Mouse (Mus musculus): ENCODE measurements around the gene Slc13a4. TPM values are rescaled to one million over a fixed set of nuclear protein-coding genes. Genes with fewer than 3 reads are reported as not detected.

The Slc13a4 gene
- total RNA-seq, 2 experiments from 2014 or later: not detected

DNA sequence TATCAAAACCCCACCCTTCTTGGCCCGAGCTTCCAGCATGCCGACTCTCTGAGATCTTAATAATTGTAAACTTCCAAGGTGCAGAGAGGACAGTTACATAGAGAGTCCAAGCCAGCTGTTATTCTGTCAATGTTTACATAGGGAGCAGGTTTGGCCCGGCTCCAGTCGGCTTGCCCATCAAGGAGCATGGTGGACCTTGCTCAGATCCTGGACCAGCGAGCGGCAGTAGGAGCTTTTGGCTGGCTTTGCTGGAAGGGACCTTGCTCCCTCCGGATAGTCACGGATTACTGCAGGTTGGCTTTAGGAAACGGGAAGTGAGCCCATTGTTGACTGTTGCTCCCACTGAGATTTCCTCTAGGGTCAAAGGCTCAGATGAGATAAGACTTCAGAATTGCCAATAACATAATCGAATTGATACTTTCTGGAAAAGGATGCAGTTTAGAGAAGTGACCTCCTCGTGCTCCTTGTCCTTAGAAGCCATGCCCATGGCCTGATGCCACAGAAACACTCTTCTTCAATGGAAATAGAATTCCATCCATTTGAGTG, 4.5 kb downstream of the Slc13a4 start:
- ATAC-seq (replicated peaks; ENCODE audit: poor library complexity, severe bottlenecking): no peak

DNA sequence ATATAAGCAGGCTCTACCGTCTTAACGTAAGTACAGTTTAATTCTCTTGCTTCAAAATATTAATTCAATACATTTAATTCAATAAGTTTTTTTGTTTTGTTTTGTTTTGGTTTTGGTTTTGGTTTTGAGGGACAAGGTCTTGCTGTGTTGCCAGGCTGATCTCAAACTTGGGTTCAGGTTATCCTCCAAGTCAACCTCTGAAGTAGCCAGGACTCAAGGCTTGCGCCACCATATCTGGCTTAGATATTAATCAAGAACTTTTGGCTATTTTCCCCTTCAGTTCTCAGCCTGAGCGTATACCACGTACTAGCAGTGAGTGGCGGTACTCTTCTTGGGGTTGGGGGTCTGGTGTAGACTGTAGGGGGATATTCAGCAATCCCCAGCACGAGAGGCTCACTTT, 5.3 kb downstream of the Slc13a4 start:
- no peak for ATAC-seq (replicated peaks; ENCODE audit: poor library complexity, severe bottlenecking)

DNA sequence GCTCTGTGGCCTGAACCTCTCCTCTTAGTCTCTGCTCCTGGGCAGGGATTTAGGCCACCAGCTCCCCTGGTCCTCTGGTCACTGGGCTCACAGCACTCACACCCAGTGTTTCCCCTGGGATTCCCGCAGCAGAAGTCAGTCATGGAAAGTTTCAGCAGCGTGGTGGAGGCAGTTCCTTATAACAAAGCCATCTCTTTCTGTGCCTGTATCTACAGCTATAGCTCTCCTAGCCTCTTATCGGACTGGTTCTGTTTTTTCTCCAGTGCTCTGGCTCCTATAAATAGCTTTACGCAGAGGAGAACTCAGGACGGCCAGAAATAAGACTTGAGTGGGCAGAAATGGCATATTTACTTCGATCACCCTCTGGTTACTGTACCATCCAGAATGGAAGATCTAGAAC, 9.6 kb downstream of the Slc13a4 start:
- no peak for ATAC-seq (replicated peaks; ENCODE audit: poor library complexity, severe bottlenecking)

DNA sequence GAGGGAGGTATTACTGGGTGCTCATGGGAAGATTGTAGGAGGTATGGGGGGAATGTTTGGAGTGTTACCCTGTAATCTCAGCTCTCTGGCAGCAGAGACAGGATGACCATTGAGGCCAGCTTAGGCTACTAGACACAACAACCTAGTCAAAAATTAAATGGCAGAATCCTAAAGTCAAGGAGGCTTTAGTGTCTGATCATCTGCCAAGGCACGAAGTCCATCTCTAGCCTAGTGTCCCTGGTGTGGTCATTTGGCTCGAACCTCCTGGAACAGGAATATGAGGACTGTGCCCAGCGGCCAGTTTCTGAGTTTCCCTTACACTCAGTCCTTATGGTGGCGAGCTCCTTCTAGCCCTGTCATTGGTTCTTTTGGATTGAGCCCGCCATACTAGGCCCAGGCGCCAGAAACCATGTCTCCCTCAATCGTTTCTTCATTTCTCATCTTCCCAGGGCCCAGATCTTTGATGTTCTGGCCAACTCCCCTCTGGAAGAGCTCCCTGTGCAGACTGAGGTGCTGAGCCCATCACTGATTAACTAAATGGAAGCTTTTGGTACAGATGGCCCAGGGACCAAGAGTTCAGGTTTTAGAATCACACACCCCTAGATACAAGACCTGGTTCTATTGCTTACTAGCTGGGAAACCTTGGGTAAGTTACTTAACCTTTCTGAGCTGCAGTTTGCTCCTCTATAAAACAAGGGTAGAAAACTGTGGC, 10.3 kb downstream of the Slc13a4 start:
- ATAC-seq (replicated peaks; ENCODE audit: poor library complexity, severe bottlenecking): no peak

DNA sequence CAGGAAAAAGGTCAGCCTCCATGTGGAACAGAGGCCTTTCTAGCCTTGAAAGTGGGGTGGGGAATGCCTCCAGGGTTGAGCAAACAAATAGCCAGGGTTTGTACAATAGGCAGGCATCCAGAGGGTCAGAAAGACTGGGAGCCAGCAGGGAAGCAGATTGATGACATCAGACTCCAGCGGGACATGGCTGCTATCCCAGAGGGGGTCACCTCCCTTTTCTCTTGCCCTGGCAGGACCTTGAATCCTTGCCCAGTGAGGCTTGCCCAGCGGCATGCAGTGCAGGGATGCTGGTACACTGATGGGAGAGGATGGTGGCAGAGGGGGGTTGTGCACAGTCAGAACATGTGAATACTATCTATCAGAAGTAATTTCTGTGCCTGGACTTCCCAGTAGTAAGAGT, 10.9 kb downstream of the Slc13a4 start:
- ATAC-seq (replicated peaks; ENCODE audit: poor library complexity, severe bottlenecking): no peak

DNA sequence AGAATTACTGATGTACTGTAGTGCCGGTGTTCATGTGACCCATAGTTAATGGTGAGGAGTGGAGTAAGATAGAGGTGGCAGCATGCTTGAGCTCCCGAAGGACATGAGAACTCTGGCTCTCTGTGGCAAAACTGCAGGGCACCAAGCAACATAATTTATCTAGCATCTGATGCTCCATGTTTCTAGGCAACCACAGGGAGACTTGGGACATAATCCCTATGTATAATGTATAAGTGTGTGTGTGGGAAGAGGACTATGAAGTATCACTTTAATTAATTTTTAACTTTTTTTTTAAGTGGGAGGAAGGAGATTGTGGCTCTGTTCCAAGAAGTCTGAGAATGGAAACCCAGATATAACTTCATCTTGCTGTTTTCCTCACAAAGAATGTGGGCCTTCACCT, 13.0 kb downstream of the Slc13a4 start:
- ATAC-seq (replicated peaks; ENCODE audit: poor library complexity, severe bottlenecking): no peak

DNA sequence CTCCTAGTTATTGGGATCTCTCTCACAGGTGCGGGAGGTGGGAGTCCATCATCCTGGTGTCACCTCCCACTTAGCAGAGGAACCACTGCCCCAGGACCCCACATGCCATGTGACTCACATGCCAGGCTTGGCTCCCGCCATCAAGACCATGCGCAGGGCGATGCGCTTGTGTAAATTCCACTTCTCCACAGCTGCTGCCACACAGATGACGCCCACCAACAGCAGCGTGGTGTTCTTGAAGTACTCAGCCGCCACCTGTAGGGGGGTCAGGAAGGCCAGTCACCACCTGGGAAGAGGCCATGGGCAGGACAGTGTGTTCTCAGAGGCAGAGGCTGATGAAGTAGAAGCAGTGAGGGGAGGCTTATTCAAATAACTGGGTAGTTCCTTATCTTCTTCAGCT, 18.3 kb downstream of the Slc13a4 start:
- ATAC-seq (replicated peaks; ENCODE audit: poor library complexity, severe bottlenecking): no peak

DNA sequence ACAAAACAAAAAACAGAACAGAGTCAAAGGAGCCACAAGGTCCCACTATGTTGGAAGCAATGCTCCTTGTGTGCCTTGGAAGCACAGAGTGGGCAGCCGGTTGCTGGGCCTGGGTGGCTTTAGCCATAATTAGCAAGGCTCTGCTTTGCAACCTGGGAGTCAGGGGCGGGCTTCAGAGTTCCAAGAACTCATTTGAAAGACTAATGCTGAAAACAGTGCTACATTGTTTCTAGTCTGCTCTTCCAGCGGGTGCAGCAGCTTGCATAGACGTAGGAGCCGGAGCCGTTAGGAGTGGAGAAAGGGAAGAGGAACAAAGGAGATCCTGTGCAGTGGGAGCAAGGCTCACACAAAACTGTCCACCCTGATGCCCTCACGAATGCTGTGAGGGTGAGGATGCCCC, 19.0 kb downstream of the Slc13a4 start:
- no peak for ATAC-seq (replicated peaks; ENCODE audit: poor library complexity, severe bottlenecking)

DNA sequence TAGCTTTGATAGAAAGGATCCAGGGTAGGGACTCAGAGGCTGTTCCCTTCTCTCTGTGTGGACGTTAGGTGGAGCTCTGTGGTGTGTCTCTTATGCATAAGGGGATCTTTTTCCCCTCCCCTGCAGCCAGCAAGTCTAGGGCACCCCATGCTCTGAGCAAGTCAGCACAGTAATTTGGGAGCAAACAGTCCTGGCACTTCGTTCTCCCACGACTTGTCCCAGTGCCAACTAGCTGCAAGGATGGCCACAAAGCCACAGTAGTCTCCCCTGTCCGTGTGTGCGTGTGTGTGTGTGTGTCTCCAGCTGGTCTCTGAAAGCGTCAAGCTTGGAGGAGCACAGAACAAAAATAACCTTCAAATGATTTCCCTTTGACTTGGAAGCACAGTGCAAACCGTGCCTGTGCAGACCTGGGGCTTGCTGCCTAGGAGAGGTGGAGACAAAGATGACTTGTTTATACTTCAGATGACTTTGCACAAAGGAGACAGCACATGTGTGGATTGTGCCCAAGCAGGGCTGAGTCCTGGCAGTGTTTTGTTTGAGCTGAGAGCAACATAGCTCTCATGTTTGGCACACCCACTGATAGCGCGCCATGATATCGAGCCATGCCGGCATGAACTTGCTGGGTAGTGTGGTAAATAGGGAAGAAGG, 19.7 kb downstream of the Slc13a4 start:
- no peak for ATAC-seq (replicated peaks; ENCODE audit: poor library complexity, severe bottlenecking)

DNA sequence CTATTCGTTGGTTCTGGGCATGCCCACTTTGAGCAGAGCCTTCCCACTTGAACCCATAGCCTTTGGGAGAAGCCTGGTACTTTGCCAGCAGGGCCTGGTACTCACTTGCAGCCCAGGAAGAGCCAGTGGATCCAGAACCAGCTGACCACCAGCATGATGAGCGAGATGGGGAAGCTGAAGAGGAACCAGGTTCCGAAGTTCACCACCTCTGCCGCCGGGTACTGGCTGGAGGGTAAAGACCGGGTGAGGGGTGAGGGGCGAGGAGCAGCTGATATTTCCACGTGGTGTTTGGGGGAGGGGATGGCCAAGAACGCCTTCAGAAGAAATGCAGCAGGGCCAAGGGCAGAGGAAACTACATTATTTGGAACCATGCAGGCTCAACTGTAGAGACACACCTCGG, 28.6 kb downstream of the Slc13a4 start:
- no peak for ATAC-seq (replicated peaks; ENCODE audit: poor library complexity, severe bottlenecking)

DNA sequence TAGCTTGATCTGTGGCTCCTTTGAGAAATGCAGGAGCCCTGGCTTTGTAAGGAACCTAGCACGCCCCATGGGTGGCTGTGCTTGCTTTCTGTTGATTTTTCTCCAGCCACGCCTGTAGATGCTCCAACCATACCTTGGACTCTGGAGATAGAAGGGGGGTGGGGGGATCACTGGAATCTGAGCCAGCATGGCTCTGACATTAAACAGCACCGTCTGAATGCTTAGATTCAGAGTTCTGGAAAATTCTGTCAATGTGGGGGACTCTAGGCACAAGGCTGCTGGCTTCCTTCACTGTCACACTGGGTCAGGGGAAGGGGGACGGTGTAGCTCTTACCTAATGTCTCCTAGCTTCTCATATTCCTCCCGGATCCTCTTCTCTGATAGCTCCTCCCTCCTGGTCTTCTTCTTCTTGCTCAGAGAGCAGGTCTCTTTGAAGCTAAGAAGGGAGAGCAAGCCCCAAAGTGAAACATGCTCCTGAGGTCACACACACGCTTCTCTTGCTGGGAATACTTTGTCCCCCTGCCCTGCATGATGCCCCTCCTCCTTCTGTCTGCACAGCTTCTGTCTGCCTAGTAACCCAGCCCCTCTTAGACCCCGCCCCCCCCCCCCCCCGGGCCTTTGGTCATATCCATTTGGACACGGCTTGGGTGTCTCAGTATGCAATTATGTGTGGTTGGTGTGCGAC, 29.9 kb downstream of the Slc13a4 start:
- ATAC-seq (replicated peaks; ENCODE audit: poor library complexity, severe bottlenecking): no peak

DNA sequence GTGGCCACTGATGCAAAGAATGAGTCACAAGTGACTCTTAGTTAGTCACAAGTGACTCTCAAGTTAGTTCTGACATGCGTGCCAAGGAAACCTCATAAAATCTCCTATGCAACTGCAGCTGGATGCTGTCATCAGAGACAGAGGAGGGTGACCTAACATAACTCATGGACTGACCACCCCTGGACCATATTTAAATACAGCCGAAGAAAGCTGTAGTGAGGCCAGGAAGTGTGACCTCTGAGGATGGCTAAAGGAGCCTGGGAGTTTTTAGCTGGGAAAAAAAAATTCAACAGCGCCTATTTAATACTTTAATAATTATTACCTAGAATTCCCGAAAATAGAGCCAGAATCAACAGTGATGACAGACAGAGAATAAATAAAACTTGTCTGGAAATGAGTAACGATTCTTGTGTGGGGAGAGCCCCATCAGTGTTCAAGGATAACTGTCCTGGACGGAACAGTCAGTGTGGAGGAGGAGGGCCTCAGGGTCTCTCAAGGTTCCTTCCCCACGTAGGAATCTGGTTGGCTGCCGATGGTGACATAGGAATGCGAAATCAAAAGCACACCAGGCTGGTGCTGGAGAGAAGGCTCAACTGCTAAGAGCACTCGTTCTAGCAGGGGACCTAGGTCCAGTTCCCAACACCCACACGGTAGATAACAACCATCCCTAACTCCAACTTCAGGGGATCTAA, 34.4 kb downstream of the Slc13a4 start:
- ATAC-seq (replicated peaks; ENCODE audit: poor library complexity, severe bottlenecking): no peak

DNA sequence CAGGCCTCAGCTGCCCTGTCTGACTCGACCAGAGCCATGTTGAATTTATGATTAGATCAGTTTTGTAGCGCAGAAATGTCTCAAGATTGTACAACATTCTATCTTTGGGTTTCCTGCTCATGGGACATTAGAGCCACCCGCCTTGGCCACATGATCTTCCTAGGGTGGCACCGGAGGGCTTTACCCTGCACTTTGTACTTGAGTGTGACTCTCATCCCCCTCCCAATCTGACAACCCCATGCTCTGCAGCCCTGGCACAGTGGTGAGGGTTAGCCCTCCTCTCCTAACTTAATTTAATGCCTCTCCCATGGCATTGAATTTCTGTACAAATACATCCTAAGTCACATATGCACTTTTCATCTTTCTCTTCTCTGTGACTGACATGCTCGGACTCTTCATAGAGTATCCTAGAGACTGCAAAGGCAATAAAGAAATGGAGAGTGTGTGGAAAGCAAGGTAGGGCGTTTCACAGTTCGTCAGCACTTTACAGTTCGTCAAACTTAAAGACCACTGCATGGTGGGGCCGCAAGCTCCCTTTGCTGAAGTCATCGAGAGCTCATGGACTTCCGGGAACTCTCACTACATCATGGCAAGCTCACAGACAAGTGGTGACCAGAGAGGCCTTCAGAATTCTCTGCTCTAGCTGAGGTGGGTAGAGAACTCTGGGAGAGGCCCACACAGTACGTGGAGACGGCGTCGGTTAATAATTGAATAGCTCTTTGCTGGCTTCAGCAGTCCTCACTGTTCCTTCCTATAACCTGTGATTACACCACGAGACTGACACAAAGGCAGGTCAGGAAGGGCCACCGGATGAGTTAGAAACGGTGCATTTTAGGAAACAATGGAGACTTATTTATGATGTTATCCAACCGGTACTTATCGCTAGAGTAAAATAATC, 35.8 kb downstream of the Slc13a4 start:
- no peak for ATAC-seq (replicated peaks; ENCODE audit: poor library complexity, severe bottlenecking)

DNA sequence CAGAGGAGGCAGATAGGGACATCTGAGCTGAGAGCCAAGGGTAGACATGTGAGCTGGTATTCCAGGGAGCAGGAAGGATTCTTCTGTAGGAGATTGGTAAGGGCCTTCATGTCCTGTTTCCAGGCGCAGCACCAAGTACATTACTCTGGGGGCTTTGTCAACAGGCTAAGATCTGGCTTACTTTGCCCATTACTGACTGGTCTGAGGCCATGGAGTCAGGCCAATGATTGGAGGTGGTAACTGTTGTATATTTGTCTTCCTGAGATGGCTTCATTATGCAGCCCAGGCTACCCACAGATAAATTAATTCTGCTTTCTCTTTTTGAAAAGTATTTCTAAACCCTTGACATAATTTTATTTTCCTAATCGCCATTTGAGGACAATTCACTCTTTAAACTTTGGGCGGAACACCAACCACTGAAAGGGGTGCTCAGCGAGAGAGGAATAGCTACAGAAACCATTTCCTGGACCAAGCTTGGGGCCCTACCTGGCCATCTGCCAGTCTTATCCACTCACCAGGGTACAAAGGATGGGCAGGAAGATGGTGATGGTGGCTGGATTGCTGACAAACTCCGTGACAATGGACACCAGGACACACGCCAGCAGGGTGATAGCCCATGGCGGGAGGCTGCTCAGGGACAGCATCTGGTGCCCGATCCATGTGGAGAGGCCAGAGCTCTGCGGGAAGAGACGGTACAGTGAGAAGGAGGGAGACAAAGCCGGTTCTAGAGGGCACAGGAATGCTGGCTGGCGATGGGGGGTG, 36.7 kb downstream of the Slc13a4 start:
- ATAC-seq (replicated peaks; ENCODE audit: poor library complexity, severe bottlenecking): no peak

DNA sequence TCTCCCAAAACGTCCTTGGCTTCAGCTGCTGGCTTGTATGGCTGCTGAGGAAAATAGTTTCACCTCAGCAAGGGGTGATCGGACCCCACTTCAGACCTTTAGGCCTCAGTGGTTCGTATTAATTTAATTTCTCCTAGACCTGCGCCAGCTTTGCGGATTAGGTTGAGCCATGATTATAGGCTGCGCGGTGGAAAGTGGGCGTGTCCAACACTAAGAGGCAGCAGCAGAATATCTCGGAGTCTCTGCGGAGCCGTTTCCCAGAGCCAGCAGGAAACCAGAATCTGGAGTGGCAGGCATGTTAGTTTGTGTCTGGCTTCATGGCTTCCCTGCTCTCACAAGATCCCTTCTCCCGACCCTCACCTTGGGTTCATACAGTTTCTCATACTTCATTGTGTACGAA, 38.3 kb downstream of the Slc13a4 start:
- no peak for ATAC-seq (replicated peaks; ENCODE audit: poor library complexity, severe bottlenecking)

DNA sequence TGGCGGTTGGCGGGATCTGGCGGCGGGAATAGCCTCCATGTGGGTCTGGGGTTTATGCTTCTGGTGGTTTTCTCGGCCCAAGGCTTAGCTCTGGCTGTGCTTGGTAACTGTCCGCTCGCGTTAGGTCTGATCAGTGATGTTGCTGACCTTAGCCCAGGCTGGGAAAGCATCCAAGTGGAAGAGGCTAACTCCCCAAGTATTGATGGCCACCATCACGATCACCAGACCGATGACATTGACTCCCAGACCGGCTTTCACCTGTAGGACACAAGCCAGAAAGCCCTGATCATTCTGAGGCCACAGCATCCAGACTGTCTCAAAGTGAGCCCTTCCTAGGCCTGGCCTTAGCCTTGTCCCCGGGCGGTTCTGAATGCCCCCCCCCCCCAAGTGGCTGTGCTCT, 39.2 kb downstream of the Slc13a4 start:
- no peak for ATAC-seq (replicated peaks; ENCODE audit: poor library complexity, severe bottlenecking)

DNA sequence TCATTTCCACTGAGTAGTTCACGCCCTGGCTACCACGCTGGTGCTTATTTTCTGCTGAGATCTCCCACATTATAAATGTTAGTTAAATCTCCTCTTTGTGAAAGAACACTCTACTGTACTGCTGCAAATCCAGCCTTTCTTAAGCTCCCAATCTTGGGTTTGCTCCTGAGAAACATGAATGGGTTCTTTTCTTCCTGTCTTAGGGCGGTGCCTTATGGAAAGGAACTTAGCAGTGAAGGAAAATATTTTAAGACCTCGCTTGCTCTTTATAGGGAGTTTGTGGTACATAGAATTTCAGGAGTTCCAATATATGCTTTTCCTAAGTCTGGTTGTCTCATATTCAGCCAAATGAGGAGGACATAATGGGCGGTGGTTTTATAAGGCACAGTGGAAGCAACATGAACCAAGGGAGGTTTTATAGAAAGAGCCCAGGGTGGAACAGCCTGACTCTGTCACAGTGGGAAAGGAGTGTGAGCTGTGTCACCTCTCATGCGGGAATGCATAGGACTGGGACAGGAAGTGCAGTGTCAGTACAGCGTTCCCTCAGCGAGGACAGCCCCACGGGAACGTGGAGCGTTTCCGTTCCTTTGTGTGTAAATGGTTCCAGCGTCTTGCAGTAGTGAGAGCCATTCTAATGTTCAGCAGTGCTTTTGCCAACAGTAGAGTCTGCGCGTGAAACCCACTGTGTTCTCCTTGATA, 42.2 kb downstream of the Slc13a4 start:
- ATAC-seq (replicated peaks; ENCODE audit: poor library complexity, severe bottlenecking): no peak

DNA sequence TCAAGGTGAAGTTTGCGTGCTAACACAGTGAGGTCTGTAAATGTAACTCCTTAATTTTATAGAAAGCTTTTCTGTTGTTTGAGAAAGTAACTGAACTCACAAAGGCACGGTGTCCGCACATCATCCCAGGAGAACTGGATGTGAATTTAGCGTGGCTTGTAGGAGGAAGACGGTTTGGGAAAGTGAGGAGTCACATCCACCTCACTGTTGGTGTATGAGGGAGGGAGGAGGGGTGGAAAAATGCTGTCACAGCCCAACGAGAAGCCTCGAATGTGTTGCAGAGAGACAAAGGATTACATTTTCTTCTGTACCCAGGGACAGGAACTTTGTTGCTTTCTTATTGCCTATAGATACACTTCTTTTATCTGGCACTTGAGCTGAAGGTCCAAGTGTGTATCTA, 47.4 kb downstream of the Slc13a4 start:
- ATAC-seq (replicated peaks; ENCODE audit: poor library complexity, severe bottlenecking): no peak

DNA sequence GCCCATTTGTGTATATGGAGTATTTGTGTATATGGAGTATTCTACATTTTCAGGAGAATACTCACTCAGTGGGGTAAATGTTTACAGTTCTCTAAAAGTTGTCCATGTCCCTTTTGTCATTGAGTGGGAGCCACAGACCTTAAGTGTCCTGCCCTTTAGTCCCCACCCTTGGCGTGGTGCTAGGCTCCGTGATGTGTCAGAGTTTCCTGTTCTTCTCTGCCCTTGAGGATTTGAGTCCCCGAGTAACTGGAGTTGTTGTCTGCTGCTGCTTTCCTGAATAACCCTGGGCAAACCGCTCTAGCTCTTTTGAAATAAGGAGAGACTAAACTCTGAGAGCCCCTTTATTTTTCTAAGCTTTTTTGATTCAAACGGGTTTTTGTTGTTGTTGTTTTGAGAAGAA, 48.4 kb downstream of the Slc13a4 start:
- no peak; the same call in 1 of the 2 replicates for ATAC-seq (replicated peaks; ENCODE audit: poor library complexity, severe bottlenecking)
